Mouse (Mus musculus): Measurements from ENCODE around the gene Adora2a. TPM values are rescaled to one million over a fixed set of nuclear protein-coding genes. Genes with fewer than 3 reads are reported as not detected.

Adora2a gene
- polyA plus RNA-seq (2014; fragmentation: Nextera tagmentation; extraction: Ambion mirVana): 4.1 and 5.4 TPM in 2 replicates

- ATAC-seq (ENCODE audit: low read depth): no peak
- Histone ChIP-seq H3K9ac (ENCODE audit: low read depth, low read length) (peak within 1 kb of the TSS; percentile 62), H3K4me3 (ENCODE audit: low read depth, low read length) (peak within 1 kb of the TSS; percentile 47), H3K4me2 (ENCODE audit: low read depth, low read length) (peak within 1 kb of the TSS; percentile 72), H3K9me3 (ENCODE audit: control insufficient read depth, low read length) (no peaks in the 10 kb centered on the region), H3K27me3 (replicated peaks; ENCODE audit: control insufficient read depth, insufficient read depth, low read length) (peaks cover 26% of the 10 kb centered on the region), H3K36me3 (ENCODE audit: control insufficient read depth, insufficient read depth, low read length) (0 out of 2 replicates have a peak, but pooled peaks cover 4% of the 10 kb centered on the region), H3K4me1 (ENCODE audit: control insufficient read depth, insufficient read depth, low read length) (0 out of 2 replicates have a peak, but pooled peaks cover 4% of the 10 kb centered on the region), H3K27ac (replicated peaks; ENCODE audit: low read depth, low read length) (no peak within 1 kb of the TSS)
- 0% methylated on average over 2 of the region's 4 CpGs for WGBS
- DNase-seq (ENCODE audit: low spot score): no peak
Observed at GRCm38 (mm10) chr10:75316872-75316907, at the start of gene Adora2a. Gene Adora2a, plus strand, starts transcription at chr10:75316877.

- H3K4me2 ChIP-seq (ENCODE audit: low read depth, low read length): no peak overlapping the region
- ATAC-seq (ENCODE audit: low read depth) (no peak), DNase-seq (ENCODE audit: low spot score) (no peak)
- no peak overlapping the region for H3K4me3 ChIP-seq (ENCODE audit: low read depth, low read length)
- H3K9me3 ChIP-seq (ENCODE audit: control insufficient read depth, low read length): no peaks in the 10 kb centered on the region
- no peaks in the 10 kb centered on the region for H3K4me1 ChIP-seq (ENCODE audit: control insufficient read depth, insufficient read depth, low read length)
- no peaks in the 10 kb centered on the region for H3K27me3 ChIP-seq (replicated peaks; ENCODE audit: control insufficient read depth, insufficient read depth, low read length)
- H3K36me3 ChIP-seq (ENCODE audit: control insufficient read depth, insufficient read depth, low read length): peaks cover 64% of the 10 kb centered on the region
- H3K27ac ChIP-seq (replicated peaks; ENCODE audit: low read depth, low read length): no peak overlapping the region
- 87% methylated on average over 4 of the region's 4 CpGs for WGBS
- H3K9ac ChIP-seq (ENCODE audit: low read depth, low read length): no peak overlapping the region
Observed at GRCm38 (mm10) chr10:75273020-75273419, 43.7 kb upstream of the Adora2a start.

- peaks cover 69% of the 10 kb centered on the region for H3K36me3 ChIP-seq (ENCODE audit: control insufficient read depth, insufficient read depth, low read length)
- no peaks in the 10 kb centered on the region for H3K27me3 ChIP-seq (replicated peaks; ENCODE audit: control insufficient read depth, insufficient read depth, low read length)
- no peak overlapping the region for H3K9ac ChIP-seq (ENCODE audit: low read depth, low read length)
- no peak overlapping the region for H3K27ac ChIP-seq (replicated peaks; ENCODE audit: low read depth, low read length)
- ATAC-seq (ENCODE audit: low read depth) (no peak), DNase-seq (ENCODE audit: low spot score) (no peak)
- H3K9me3 ChIP-seq (ENCODE audit: control insufficient read depth, low read length): no peaks in the 10 kb centered on the region
- WGBS: 91% methylated on average over 12 of the region's 12 CpGs
- no peak overlapping the region for H3K4me2 ChIP-seq (ENCODE audit: low read depth, low read length)
- no peaks in the 10 kb centered on the region for H3K4me1 ChIP-seq (ENCODE audit: control insufficient read depth, insufficient read depth, low read length)
- no peak overlapping the region for H3K4me3 ChIP-seq (ENCODE audit: low read depth, low read length)
Observed at GRCm38 (mm10) chr10:75276427-75277013, 40.2 kb upstream of the Adora2a start.

- H3K4me3 ChIP-seq (ENCODE audit: low read depth, low read length): no peak overlapping the region
- H3K4me2 ChIP-seq (ENCODE audit: low read depth, low read length): no peak overlapping the region
- no peaks in the 10 kb centered on the region for H3K9me3 ChIP-seq (ENCODE audit: control insufficient read depth, low read length)
- DNase-seq (ENCODE audit: low spot score) (no peak), ATAC-seq (ENCODE audit: low read depth) (no peak)
- no peak overlapping the region for H3K9ac ChIP-seq (ENCODE audit: low read depth, low read length)
- no peaks in the 10 kb centered on the region for H3K4me1 ChIP-seq (ENCODE audit: control insufficient read depth, insufficient read depth, low read length)
- peaks cover 70% of the 10 kb centered on the region for H3K36me3 ChIP-seq (ENCODE audit: control insufficient read depth, insufficient read depth, low read length)
- WGBS: 69% methylated on average over 1 of the region's 1 CpGs
- H3K27me3 ChIP-seq (replicated peaks; ENCODE audit: control insufficient read depth, insufficient read depth, low read length): no peaks in the 10 kb centered on the region
- H3K27ac ChIP-seq (replicated peaks; ENCODE audit: low read depth, low read length): no peak overlapping the region
Observed at GRCm38 (mm10) chr10:75277501-75277900, 39.2 kb upstream of the Adora2a start.

GRCm38 (mm10) chr10:75282648-75283047 lies 34.0 kb upstream of the Adora2a start:
- H3K9ac ChIP-seq (ENCODE audit: low read depth, low read length): no peak overlapping the region
- no peak overlapping the region for H3K4me3 ChIP-seq (ENCODE audit: low read depth, low read length)
- no peaks in the 10 kb centered on the region for H3K9me3 ChIP-seq (ENCODE audit: control insufficient read depth, low read length)
- no peak overlapping the region for H3K4me2 ChIP-seq (ENCODE audit: low read depth, low read length)
- ATAC-seq (ENCODE audit: low read depth): no peak
- H3K4me1 ChIP-seq (ENCODE audit: control insufficient read depth, insufficient read depth, low read length): no peaks in the 10 kb centered on the region
- H3K27me3 ChIP-seq (replicated peaks; ENCODE audit: control insufficient read depth, insufficient read depth, low read length): no peaks in the 10 kb centered on the region
- peaks cover 63% of the 10 kb centered on the region for H3K36me3 ChIP-seq (ENCODE audit: control insufficient read depth, insufficient read depth, low read length)
- DNase-seq (ENCODE audit: low spot score): no peak
- H3K27ac ChIP-seq (replicated peaks; ENCODE audit: low read depth, low read length): no peak overlapping the region
- 87% methylated on average over 5 of the region's 5 CpGs for WGBS

GRCm38 (mm10) chr10:75283821-75284220 lies 32.9 kb upstream of the Adora2a start:
- Histone ChIP-seq H3K4me3 (ENCODE audit: low read depth, low read length) (no peak overlapping the region), H3K9me3 (ENCODE audit: control insufficient read depth, low read length) (no peaks in the 10 kb centered on the region), H3K4me1 (ENCODE audit: control insufficient read depth, insufficient read depth, low read length) (no peaks in the 10 kb centered on the region), H3K4me2 (ENCODE audit: low read depth, low read length) (no peak overlapping the region), H3K27ac (replicated peaks; ENCODE audit: low read depth, low read length) (no peak overlapping the region), H3K36me3 (ENCODE audit: control insufficient read depth, insufficient read depth, low read length) (peaks cover 62% of the 10 kb centered on the region), H3K27me3 (replicated peaks; ENCODE audit: control insufficient read depth, insufficient read depth, low read length) (no peaks in the 10 kb centered on the region), H3K9ac (ENCODE audit: low read depth, low read length) (no peak overlapping the region)
- WGBS: 100% methylated on average over 3 of the region's 3 CpGs
- DNase-seq (ENCODE audit: low spot score) (no peak), ATAC-seq (ENCODE audit: low read depth) (no peak)

- no peak for DNase-seq (ENCODE audit: low spot score)
- Histone ChIP-seq H3K9me3 (ENCODE audit: control insufficient read depth, low read length) (no peaks in the 10 kb centered on the region), H3K27me3 (replicated peaks; ENCODE audit: control insufficient read depth, insufficient read depth, low read length) (no peaks in the 10 kb centered on the region), H3K4me1 (ENCODE audit: control insufficient read depth, insufficient read depth, low read length) (no peaks in the 10 kb centered on the region), H3K4me3 (ENCODE audit: low read depth, low read length) (no peak overlapping the region), H3K9ac (ENCODE audit: low read depth, low read length) (no peak overlapping the region), H3K27ac (replicated peaks; ENCODE audit: low read depth, low read length) (no peak overlapping the region), H3K4me2 (ENCODE audit: low read depth, low read length) (no peak overlapping the region), H3K36me3 (ENCODE audit: control insufficient read depth, insufficient read depth, low read length) (peaks cover 35% of the 10 kb centered on the region)
- ATAC-seq (ENCODE audit: low read depth): no peak
- WGBS: 81% methylated on average over 7 of the region's 7 CpGs
Observed at GRCm38 (mm10) chr10:75288579-75288978, 28.1 kb upstream of the Adora2a start.

GRCm38 (mm10) chr10:75289392-75289791 lies 27.3 kb upstream of the Adora2a start:
- 52% methylated on average over 4 of the region's 4 CpGs for WGBS

GRCm38 (mm10) chr10:75290650-75291049 lies 26.0 kb upstream of the Adora2a start:
- Histone ChIP-seq H3K4me2 (ENCODE audit: low read depth, low read length) (no peak overlapping the region), H3K27ac (replicated peaks; ENCODE audit: low read depth, low read length) (no peak overlapping the region), H3K9me3 (ENCODE audit: control insufficient read depth, low read length) (no peaks in the 10 kb centered on the region), H3K4me3 (ENCODE audit: low read depth, low read length) (no peak overlapping the region), H3K9ac (ENCODE audit: low read depth, low read length) (no peak overlapping the region), H3K4me1 (ENCODE audit: control insufficient read depth, insufficient read depth, low read length) (no peaks in the 10 kb centered on the region), H3K36me3 (ENCODE audit: control insufficient read depth, insufficient read depth, low read length) (peaks cover 20% of the 10 kb centered on the region), H3K27me3 (replicated peaks; ENCODE audit: control insufficient read depth, insufficient read depth, low read length) (no peaks in the 10 kb centered on the region)
- ATAC-seq (ENCODE audit: low read depth) (no peak), DNase-seq (ENCODE audit: low spot score) (no peak)
- 83% methylated on average over 5 of the region's 5 CpGs for WGBS

More at GRCm38 (mm10) chr10:75289392-75289791, 27.3 kb upstream of the Adora2a start:
- no peak overlapping the region for H3K4me2 ChIP-seq (ENCODE audit: low read depth, low read length)
- no peaks in the 10 kb centered on the region for H3K9me3 ChIP-seq (ENCODE audit: control insufficient read depth, low read length)
- ATAC-seq (ENCODE audit: low read depth) (no peak), DNase-seq (ENCODE audit: low spot score) (no peak)
- H3K9ac ChIP-seq (ENCODE audit: low read depth, low read length): no peak overlapping the region
- no peak overlapping the region for H3K4me3 ChIP-seq (ENCODE audit: low read depth, low read length)
- peaks cover 27% of the 10 kb centered on the region for H3K36me3 ChIP-seq (ENCODE audit: control insufficient read depth, insufficient read depth, low read length)
- no peak overlapping the region for H3K27ac ChIP-seq (replicated peaks; ENCODE audit: low read depth, low read length)
- no peaks in the 10 kb centered on the region for H3K27me3 ChIP-seq (replicated peaks; ENCODE audit: control insufficient read depth, insufficient read depth, low read length)
- no peaks in the 10 kb centered on the region for H3K4me1 ChIP-seq (ENCODE audit: control insufficient read depth, insufficient read depth, low read length)

Data from embryonic facial prominence, embryonic 14.5 days (tissue).